Mouse (Mus musculus) neural tube, embryonic 15.5 days (tissue): ENCODE measurements at regions not wholly inside any gene's neighbourhood (a gene's known extent, or its start where the extent isn't known, plus 50 kb on each side); places are given as distances from the start of the nearest gene placed in this dataset.
"Not testable (repeated sequence)": the region's sequence is repeated elsewhere in the genome, so short reads cannot be mapped to it uniquely, and the experiment has no call there.

Source experiments
- ATAC-seq: fragments of 200-750 bp; cut with Nextera tagmentation; 2 replicates; pipeline ENCODE4 v1.8.0; 2017; ENCODE audit warnings: mild to moderate bottlenecking, moderate TSS enrichment, moderate library complexity; ENCODE audit not compliant: low FRiP score
- H3K27ac ChIP-seq: fragments of 300-500 bp; sonication (generic); replicated peaks from 2 replicates; pipeline ENCODE4 v1.5.1; 2015; ENCODE audit warnings: mild to moderate bottlenecking, inconsistent platforms
- H3K27me3 ChIP-seq: fragments of 300-500 bp; sonication (generic); replicated peaks from 2 replicates; pipeline ENCODE4 v1.6.1; 2015; ENCODE audit warnings: inconsistent platforms
- H3K36me3 ChIP-seq: fragments of 300-500 bp; sonication (generic); 2 replicates; pipeline ENCODE4 v1.6.1; 2015; ENCODE audit warnings: inconsistent platforms
- H3K4me1 ChIP-seq: fragments of 300-500 bp; sonication (generic); 2 replicates; pipeline ENCODE4 v1.6.1; 2015; ENCODE audit warnings: inconsistent platforms
- H3K4me2 ChIP-seq: fragments of 300-500 bp; sonication (generic); 2 replicates; pipeline ENCODE4 v1.6.1; 2015; ENCODE audit warnings: inconsistent platforms, mild to moderate bottlenecking, moderate library complexity
- H3K4me3 ChIP-seq: fragments of 300-500 bp; sonication (generic); replicated peaks from 2 replicates; pipeline ENCODE4 v1.5.1; 2015; ENCODE audit warnings: mild to moderate bottlenecking, inconsistent platforms
- H3K9ac ChIP-seq: fragments of 300-500 bp; sonication (generic); replicated peaks from 2 replicates; pipeline ENCODE4 v1.6.1; 2015; ENCODE audit warnings: mild to moderate bottlenecking, inconsistent platforms
- H3K9me3 ChIP-seq: fragments of 300-500 bp; sonication (generic); replicated peaks from 2 replicates; pipeline ENCODE4 v1.6.1; 2016; ENCODE audit warnings: inconsistent platforms
- WGBS: fragments of 180-500 bp; shearing (Covaris S2); methylation state at CpG from one replicate; pipeline ENCODE4 v1.1.7; 2015; ENCODE audit warnings: mixed read lengths; 5-methylcytosine and 5-hydroxymethylcytosine counted together

GRCm38 (mm10) chr17:16951092-16952016, 112.6 kb upstream of the Zfp960 start:
- not testable (repeated sequence) for H3K4me1 ChIP-seq, H3K27me3 ChIP-seq, H3K36me3 ChIP-seq, H3K9me3 ChIP-seq
- peak overlapping the region; percentile 55 for H3K4me3 ChIP-seq
- peak overlapping the region; percentile 52 for H3K9ac ChIP-seq
- WGBS = 2% methylated on average over 25 of the region's 26 CpGs
- ATAC-seq = peak; percentile 99
- peak overlapping the region; percentile 45 for H3K4me2 ChIP-seq
- peak overlapping the region; percentile 88 for H3K27ac ChIP-seq

- not testable (repeated sequence) for H3K9ac ChIP-seq, H3K9me3 ChIP-seq, H3K36me3 ChIP-seq, H3K27me3 ChIP-seq, H3K4me1 ChIP-seq, H3K27ac ChIP-seq
- ATAC-seq = peak; percentile 45; the same call in 1 of the 2 replicates
- peak overlapping the region; percentile 55 for H3K4me3 ChIP-seq
- peak overlapping the region; percentile 45 for H3K4me2 ChIP-seq
- WGBS = 33% methylated on average over 2 of the region's 2 CpGs
These were observed 111.8 kb upstream of the Zfp960 start for GRCm38 (mm10) chr17:16952146-16952545.

GRCm38 (mm10) chr17:16997241-16997640, 66.7 kb upstream of the Zfp960 start:
- not testable (repeated sequence) for H3K4me1 ChIP-seq, H3K36me3 ChIP-seq, ATAC-seq, H3K4me2 ChIP-seq, H3K9ac ChIP-seq, H3K9me3 ChIP-seq, H3K4me3 ChIP-seq, H3K27ac ChIP-seq, H3K27me3 ChIP-seq
- WGBS = 87% methylated on average over 21 of the region's 21 CpGs

GRCm38 (mm10) chr17:17004632-17005265, 59.2 kb upstream of the Zfp960 start:
- ATAC-seq = peak; percentile 100
- not testable (repeated sequence) for H3K4me1 ChIP-seq, H3K27me3 ChIP-seq, H3K9me3 ChIP-seq, H3K36me3 ChIP-seq
- Histone ChIP-seq H3K4me2 (peak overlapping the region; percentile 57), H3K9ac (peak overlapping the region; percentile 50), H3K4me3 (peak overlapping the region; percentile 52), H3K27ac (peak overlapping the region; percentile 67)
- WGBS = 3% methylated on average over 16 of the region's 16 CpGs

- H3K4me1 ChIP-seq, H3K9me3 ChIP-seq, H3K36me3 ChIP-seq, H3K27me3 ChIP-seq: not testable (repeated sequence)
- ATAC-seq = 0 out of 2 replicates have a peak, but pooled peaks have one; percentile 8
- peak overlapping the region; percentile 57 for H3K4me2 ChIP-seq
- peak overlapping the region; percentile 50 for H3K9ac ChIP-seq
- H3K4me3 ChIP-seq = peak overlapping the region; percentile 52
- H3K27ac ChIP-seq = peak overlapping the region; percentile 67
- 5% methylated on average over 11 of the region's 11 CpGs for WGBS
These were observed 58.6 kb upstream of the Zfp960 start for GRCm38 (mm10) chr17:17005267-17005666.
